Mouse (Mus musculus): ENCODE data around the gene Dicer1. TPM values are rescaled to one million over a fixed set of nuclear protein-coding genes. Genes with fewer than 3 reads are reported as not detected.

Dicer1 gene
- polyA plus RNA-seq, 1 experiment from 2014 or later, result 15.6 TPM

- H3K4me2 ChIP-seq (replicated peaks; ENCODE audit: low read depth, low read length), result no peak overlapping the region
- H3K9me3 ChIP-seq (ENCODE audit: low read length), result no peaks in the 10 kb centered on the region
- 38% methylated on average over 7 of the region's 7 CpGs for WGBS
- no peak overlapping the region for H3K4me3 ChIP-seq (ENCODE audit: low read depth, low read length)
- no peaks in the 10 kb centered on the region for H3K27me3 ChIP-seq (replicated peaks; ENCODE audit: insufficient read depth, low read length)
- no peak overlapping the region for H3K9ac ChIP-seq (replicated peaks; ENCODE audit: low read depth)
- H3K27ac ChIP-seq (ENCODE audit: low read length), result no peak overlapping the region
- TF ChIP-seq EP300 (IDR thresholded peaks at IDR 0.05), result no peak
- peak; percentile 5 for DNase-seq (ENCODE audit: low spot score)
- ATAC-seq, result no peak
- H3K36me3 ChIP-seq (ENCODE audit: insufficient read depth, low read length), result no peaks in the 10 kb centered on the region
- H3K4me1 ChIP-seq (ENCODE audit: insufficient read depth, low read depth, low read length), result no peaks in the 10 kb centered on the region; the same call in 1 of the 2 replicates
Observed at GRCm38 (mm10) chr12:104642337-104642736, 109.4 kb downstream of the Dicer1 start.

- DNase-seq (ENCODE audit: low spot score) (no peak), ATAC-seq (no peak)
- Histone ChIP-seq H3K4me2 (replicated peaks; ENCODE audit: low read depth, low read length) (no peak overlapping the region), H3K4me1 (ENCODE audit: insufficient read depth, low read depth, low read length) (no peaks in the 10 kb centered on the region; the same call in 1 of the 2 replicates), H3K9ac (replicated peaks; ENCODE audit: low read depth) (no peak overlapping the region), H3K27me3 (replicated peaks; ENCODE audit: insufficient read depth, low read length) (0 out of 2 replicates have a peak, but pooled peaks cover 6% of the 10 kb centered on the region), H3K27ac (ENCODE audit: low read length) (no peak overlapping the region), H3K36me3 (ENCODE audit: insufficient read depth, low read length) (no peaks in the 10 kb centered on the region), H3K4me3 (ENCODE audit: low read depth, low read length) (no peak overlapping the region), H3K9me3 (ENCODE audit: low read length) (no peaks in the 10 kb centered on the region)
- 78% methylated on average over 1 of the region's 1 CpGs for WGBS
- TF ChIP-seq CTCF (IDR thresholded peaks at IDR 0.05), result no peak
- no peak for TF ChIP-seq EP300 (IDR thresholded peaks at IDR 0.05)
Observed at GRCm38 (mm10) chr12:104640934-104641333, 110.8 kb downstream of the Dicer1 start.

- ATAC-seq, result no peak
- no peak overlapping the region for H3K27ac ChIP-seq (ENCODE audit: low read length)
- H3K36me3 ChIP-seq (ENCODE audit: insufficient read depth, low read length), result no peaks in the 10 kb centered on the region
- no peak for TF ChIP-seq CTCF (IDR thresholded peaks at IDR 0.05)
- no peak for TF ChIP-seq EP300 (IDR thresholded peaks at IDR 0.05)
- DNase-seq (ENCODE audit: low spot score), result peak; percentile 5
- no peak overlapping the region for H3K4me2 ChIP-seq (replicated peaks; ENCODE audit: low read depth, low read length)
- H3K9ac ChIP-seq (replicated peaks; ENCODE audit: low read depth), result no peak overlapping the region
- 0 out of 2 replicates have a peak, but pooled peaks cover 6% of the 10 kb centered on the region for H3K27me3 ChIP-seq (replicated peaks; ENCODE audit: insufficient read depth, low read length)
- no peak overlapping the region for H3K4me3 ChIP-seq (ENCODE audit: low read depth, low read length)
- H3K4me1 ChIP-seq (ENCODE audit: insufficient read depth, low read depth, low read length), result no peaks in the 10 kb centered on the region; the same call in 1 of the 2 replicates
- 22% methylated on average over 8 of the region's 8 CpGs for WGBS
- H3K9me3 ChIP-seq (ENCODE audit: low read length), result no peaks in the 10 kb centered on the region
Observed at GRCm38 (mm10) chr12:104638156-104638555, 113.6 kb downstream of the Dicer1 start.

Other genes with a start within 250 kb of the Dicer1 start
- gene Clmn, start 113.1 kb upstream of the Dicer1 start, polyA plus RNA-seq (2015; fragmentation: Nextera tagmentation; extraction: Ambion mirVana), result 2.0 and 2.5 TPM in 2 replicates

Data from lung, postnatal 0 days (tissue).